Mouse (Mus musculus): ENCODE data around the gene Gm3376.
"Not testable (repeated sequence)": the region's sequence is repeated elsewhere in the genome, so short reads cannot be mapped to it uniquely, and the experiment has no call there.

The Gm3376 gene

DNA sequence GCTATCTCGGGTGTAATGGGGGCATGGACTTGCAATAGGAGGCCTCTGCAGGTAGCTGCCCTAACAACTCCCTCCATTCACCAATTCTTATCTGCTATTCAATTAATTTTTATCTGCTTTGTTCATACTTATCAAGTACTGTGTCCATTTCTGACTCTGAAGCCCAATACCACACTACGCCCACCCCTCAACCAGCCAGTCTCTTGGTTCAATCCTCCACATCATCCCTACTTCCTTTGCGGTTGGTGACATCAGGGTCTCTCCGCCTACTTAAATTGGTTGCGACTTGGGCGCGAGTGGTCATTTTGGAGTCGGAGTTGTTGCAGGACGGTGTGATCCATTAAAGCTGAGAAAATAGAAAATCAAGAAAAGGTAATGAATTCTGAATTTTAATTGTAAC is at the start of gene Gm3376:
Gm3376 (plus strand) TSS at position 301 of the 400 bp plus-strand sequence.
- H3K36me3 ChIP-seq (ENCODE audit: control insufficient read depth, insufficient read depth, low read length, poor library complexity, severe bottlenecking); H3K27me3 ChIP-seq (ENCODE audit: control insufficient read depth, insufficient read depth, low read length, poor library complexity, severe bottlenecking); DNase-seq (ENCODE audit: low read depth, low spot score): not testable (repeated sequence)
